Mouse (Mus musculus): Measurements from ENCODE around the gene Ezr.

Gene Ezr

GRCm38 (mm10) chr17:6789581-6790118 is 7.1 kb upstream of the Ezr start:
- 73% methylated on average over 9 of the region's 9 CpGs for WGBS

DNA sequence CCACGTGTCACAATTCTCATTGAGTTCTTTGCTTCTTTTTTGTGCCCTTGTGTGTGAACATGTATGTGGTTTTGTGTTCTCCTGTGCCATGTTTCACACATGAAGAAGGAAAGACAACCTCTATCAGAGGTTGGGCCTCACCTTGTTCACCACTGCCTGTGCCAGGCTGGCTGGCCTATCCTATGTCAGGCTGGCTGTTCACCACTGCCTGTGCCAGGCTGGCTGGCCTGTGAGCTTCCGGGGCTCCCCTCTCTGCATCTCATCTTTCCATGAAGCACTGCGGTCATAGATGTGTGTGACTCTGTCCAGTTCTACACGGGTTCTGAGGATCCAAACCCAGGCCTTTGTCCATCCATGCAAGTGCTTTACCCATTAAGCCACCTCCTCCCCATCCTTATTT is 4.7 kb upstream of the Ezr start:
- WGBS, result 92% methylated on average over 4 of the region's 4 CpGs

GRCm38 (mm10) chr17:6783756-6784357 is 1.3 kb upstream of the Ezr start:
- WGBS, result 68% methylated on average over 10 of the region's 10 CpGs

DNA sequence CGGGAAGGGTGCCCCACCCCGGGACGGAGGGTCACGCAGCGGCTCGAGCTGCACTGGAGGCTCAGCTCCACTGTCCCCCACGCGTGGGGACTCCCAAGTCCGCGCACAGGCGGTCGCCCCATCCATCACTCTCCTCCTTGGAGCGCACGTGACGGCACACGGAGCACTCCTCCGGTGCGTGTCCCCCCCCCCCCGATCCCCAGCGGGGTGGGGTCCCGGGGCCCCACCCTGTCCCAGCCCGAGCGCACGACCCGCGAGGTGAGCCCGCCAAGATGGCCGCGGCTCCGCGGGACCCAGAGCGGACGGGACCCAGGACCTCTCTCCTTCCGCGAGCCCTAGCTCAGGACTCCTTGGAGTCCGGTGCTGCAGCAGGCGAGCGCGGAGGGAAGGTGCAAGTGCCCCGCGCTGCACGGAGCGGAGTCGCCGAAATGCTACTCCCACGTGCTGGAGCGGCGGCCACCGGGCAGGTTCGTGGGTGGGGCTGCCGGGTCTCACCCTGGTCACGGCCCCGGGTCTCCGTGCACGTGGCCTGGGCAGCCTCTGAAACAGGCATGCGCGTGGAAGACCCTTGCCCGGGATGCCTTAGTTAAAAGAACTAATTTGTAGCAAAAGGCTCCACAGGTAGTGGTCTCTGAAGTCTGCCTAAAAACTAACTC is 550 bp upstream of the Ezr start:
- under 1% methylated on average over 58 of the region's 58 CpGs for WGBS

DNA sequence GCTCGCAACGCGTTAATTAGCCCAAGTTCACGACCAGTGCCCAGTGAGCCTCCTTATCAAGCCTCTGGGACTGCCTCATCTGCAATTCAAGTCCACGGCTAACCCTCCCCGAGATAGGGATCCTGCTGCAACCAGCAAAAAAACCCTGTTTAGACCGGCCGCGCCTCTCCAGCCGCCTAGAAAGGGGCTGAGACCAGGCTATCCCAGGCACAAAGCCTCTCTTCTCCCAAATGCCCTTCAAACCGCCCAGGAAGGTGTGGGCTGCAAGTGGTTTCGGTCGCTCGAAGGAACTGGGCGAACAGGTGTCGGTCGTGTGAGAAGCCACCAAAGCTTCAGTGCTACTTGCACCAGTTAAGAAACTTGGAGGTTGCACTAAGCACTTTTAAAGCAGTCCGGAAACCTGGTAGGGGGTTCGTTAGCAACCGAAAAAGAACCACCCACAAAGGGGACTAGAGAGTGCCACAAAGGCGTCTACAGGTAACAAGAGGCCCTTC is 504 bp downstream of the Ezr start:
- WGBS, result 3% methylated on average over 21 of the region's 21 CpGs

- WGBS, result 49% methylated on average over 6 of the region's 6 CpGs
Observed at GRCm38 (mm10) chr17:6781273-6781672, 1.3 kb downstream of the Ezr start.

- 61% methylated on average over 4 of the region's 4 CpGs for WGBS
Observed at GRCm38 (mm10) chr17:6780521-6781115, 2.0 kb downstream of the Ezr start.

DNA sequence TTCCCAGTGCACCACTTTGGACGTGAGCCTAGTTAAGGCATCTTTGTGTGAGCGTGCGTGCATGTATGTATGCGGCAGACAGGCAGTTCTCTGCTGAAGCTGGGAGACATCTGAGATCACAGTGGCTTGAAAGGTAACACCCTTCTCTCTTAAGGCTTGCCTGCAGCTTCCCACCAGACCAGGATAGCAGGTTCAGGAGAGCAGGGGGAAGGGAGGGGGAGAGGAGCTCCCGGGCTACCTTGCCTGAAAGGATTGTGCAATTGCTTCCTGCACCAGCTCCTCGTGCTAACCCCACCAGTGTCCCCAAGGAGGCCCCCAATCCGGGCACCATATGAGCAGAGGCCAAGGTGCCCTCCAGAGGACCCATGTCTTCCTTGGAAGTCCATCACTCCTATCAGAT is 3.0 kb downstream of the Ezr start:
- WGBS, result 47% methylated on average over 7 of the region's 7 CpGs

DNA sequence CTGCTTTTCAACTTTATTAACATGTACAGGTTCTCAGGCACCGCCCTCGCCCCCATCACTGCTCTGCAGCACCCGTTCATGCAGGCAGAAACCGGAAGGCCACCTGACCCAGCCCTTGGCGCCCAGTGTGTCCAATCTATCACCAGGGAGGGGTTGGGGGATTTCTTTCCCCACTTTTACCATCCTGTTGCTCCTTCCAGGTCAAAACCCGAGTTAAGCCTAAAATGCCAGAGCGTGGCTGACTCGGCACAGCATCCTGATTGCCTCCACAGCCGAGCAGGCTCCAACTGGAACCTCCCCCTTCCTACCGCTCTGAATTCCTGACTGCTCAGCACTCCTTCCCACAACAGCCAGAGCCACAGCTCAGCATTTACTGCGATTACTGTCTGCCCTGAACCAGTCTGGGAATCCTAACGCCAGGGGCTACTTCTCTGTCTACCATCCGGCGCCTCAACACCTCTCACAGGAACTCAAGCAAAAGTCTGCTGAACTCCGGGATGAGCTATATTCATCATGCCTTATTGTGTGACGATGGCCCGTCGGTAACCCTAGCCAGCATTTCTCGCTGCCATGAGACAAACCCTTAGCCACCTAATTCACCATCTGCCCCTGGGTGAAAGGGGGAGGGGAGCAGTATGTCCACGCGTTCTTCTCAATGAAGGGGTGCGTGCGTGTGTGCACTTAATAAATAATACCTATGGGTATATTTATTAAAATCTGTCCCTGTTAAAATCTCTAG is 3.6 kb downstream of the Ezr start:
- WGBS, result 6% methylated on average over 23 of the region's 23 CpGs

DNA sequence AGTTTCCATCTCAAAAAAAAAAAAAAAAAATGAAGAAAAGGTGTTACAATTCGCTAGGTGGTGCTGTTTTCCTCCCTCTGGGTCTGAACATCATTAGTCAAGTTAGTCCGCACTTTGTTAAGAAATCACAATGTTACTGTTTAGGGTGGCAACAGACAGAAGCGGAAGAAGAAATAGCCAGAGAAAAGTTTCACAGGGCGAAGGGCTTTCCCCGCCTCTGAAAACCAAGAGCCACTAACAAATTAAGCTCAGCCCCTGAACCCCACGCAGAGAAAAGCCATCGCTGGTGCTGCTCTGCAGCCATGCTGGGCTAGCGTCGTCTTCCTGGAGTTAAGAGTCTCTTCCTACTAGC is 4.3 kb downstream of the Ezr start:
- under 1% methylated on average over 9 of the region's 9 CpGs for WGBS

DNA sequence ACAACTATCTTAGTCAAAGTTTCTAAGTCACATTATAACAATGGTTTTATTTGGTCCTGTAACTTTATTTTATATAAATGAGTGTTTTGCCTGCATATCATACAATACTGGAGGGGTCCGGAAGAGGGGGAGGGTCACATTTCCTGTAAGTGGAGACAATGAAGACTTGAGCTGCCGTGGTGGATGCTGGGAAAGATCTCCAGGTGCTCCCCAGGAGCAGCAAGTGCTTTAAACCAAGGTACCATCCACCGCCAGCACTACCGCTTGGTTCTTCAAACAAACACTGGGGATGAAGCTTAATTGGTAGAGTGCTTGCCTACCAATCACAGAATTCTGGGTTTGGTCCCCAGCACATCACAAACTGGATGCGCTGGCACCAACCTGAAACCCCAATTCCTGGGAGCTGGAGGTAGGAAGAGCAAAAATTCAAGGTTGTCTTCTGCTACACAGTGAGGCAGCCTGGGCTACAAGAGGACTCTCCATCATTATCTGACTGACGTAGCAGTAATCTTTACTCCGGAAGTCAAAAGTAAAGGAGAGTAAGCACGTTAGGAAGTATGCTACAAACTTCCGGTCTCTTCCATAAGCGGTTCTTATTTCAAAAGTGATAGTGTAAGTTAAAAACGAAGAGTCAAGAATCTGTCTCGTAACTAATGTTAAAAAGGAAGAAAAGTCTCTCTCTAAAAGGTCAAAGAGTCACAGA is 4.8 kb downstream of the Ezr start:
- WGBS, result 64% methylated on average over 12 of the region's 12 CpGs

DNA sequence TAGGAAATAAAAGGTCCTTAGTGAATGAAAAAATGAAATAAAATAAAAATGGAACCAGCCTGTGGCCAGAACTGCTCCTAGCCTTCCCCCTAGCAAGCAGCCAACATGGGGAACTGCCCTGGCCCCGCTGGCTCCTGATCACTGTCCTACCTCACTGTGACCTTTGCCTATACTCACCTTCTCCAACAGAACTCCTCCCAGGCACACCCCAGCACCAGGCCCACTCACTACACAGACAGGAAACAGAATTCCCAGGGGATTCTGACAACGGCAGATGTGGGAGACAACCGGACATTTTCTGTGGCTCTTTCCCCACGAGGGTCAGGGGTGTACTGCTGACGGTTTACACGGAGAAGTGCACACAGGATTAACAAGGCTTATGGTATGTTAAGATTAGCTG is 5.5 kb downstream of the Ezr start:
- WGBS, result 82% methylated on average over 6 of the region's 6 CpGs

DNA sequence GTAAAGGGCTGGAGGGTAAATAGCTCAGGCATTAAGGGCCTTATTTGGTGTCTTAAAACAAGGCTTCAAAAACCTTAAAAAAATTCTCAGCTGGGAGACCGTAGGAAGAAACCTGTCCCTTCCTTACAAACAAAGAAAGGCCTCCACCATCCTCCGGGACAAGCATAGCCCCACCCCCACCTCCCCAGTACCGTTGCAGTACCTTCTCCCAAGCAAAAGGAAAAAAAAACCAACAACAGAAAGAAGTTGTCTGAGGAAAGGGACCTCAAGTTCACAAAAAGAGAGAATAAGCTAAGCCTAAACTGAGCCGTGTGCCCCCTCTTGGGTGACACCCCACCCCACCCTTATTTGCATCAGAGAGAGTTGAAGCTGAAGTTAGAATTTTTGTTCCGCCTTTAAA is 6.0 kb downstream of the Ezr start:
- WGBS, result 57% methylated on average over 5 of the region's 5 CpGs

DNA sequence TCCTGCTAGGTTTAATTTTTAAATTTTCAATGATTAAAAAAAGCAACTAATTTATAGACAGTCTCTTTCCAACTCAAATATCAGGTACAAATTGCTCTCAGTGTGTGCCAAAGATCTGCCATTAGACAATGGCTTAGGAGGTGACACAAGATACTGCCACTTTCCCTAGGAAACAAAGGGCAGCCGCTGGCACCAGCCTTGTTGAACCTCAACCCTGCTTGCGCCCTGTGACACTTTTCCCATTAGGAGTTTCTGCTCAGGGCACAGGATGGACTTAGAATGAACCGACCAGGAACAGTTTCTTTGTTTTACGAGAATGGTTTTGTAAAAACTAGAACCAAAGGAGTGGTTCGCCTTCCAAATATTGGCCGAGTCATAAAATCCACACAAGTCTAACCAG is 6.5 kb downstream of the Ezr start:
- WGBS, result 71% methylated on average over 6 of the region's 6 CpGs

DNA sequence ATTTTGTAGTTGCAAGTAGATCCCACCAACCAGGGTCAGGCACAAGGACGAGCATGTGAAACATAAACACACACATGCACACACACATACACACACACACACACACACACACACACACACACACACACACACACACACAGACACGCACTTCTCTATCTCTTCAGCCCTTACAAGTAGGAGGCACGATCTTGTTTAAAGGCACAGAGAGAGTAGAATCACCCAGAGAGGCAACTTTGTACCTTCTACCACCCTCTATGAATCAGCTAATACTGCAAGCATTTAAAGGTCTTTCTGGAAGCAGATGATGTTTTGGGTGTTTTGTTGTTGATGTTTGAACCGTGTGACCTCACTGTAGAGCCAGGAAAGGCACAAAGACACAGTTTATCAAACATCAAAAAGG is 6.9 kb downstream of the Ezr start:
- WGBS, result 68% methylated on average over 4 of the region's 4 CpGs

DNA sequence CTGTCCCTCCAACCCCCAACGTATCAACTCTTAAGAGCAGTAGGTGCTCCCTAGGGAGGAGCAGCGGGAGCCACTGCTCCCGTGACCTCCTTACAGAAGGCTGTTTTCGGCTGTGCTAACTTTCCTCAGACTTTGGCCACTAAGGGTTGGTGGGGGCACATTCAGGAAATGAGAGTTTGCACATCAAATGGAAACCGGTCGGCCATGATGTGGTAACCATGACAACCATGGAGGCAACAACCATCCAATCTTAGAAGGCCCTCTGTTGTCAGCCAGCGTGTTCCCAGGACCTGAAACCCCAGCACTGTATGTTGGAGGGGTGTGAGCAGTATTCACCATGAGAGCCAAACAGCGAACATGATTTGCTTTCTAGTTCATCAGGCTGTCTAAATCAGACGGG is 7.4 kb downstream of the Ezr start:
- 75% methylated on average over 9 of the region's 9 CpGs for WGBS

- WGBS, result 95% methylated on average over 14 of the region's 14 CpGs
Observed at GRCm38 (mm10) chr17:6773249-6773966, 9.2 kb downstream of the Ezr start.

- 88% methylated on average over 5 of the region's 5 CpGs for WGBS
Observed at GRCm38 (mm10) chr17:6772490-6772773, 10.2 kb downstream of the Ezr start.

DNA sequence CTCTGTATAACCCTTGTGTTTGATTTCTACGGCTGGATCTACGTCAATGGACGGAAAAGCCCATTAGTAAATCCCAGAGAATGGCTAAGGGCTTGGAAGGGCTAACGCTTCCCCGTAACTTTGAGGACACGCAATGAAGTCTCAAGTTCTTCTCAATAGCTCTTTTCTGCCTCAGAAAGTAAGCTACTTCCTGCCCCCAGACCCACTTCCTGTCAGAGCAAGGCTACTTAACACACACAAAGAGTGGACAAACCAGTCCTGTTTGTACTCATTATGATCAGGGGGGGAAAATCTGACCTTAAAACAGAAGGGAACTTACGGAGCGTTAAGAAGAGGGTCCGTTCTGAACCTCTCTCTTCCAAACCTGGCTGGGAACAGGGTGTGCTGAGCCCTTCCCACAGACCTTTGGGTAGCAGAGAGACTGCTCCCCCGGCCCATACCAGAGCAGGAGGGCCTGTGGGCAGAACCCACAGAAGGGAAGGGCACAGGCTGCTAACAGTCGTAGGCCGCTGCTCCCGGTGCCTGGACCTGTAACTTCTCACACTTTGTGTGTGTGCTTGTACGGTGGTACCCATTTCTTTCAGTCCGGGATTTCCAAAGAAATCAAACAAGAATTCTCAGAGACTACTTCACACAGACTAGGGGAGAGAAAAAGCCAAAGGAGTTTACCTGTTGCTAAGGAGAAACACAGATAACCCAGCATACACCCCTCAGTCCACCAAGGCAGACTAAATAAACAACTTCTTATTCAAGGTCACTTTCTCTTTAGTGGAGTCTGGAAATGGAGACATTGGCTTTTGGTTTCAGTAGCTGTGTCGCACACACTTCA is 10.7 kb downstream of the Ezr start:
- 81% methylated on average over 16 of the region's 16 CpGs for WGBS

- 60% methylated on average over 4 of the region's 4 CpGs for WGBS
Observed at GRCm38 (mm10) chr17:6769602-6770001, 13.0 kb downstream of the Ezr start.
